Mouse (Mus musculus) brown adipose tissue, adult 24 weeks (tissue): Measurements from ENCODE around the gene Arg2. TPM values are rescaled to one million over a fixed set of nuclear protein-coding genes. Genes with fewer than 3 reads are reported as not detected.
"Not testable (repeated sequence)": the region's sequence is repeated elsewhere in the genome, so short reads cannot be mapped to it uniquely, and the experiment has no call there.

ENCODE experiments used
- H3K27ac ChIP-seq: fragments of 200-500 bp; replicated peaks from 2 replicates; pipeline ENCODE4 v1.5.1; 2012; ENCODE audit warnings: low read depth, mild to moderate bottlenecking, low read length
- H3K4me1 ChIP-seq: fragments of 200-500 bp; 2 replicates; pipeline ENCODE4 v1.6.1; 2012; ENCODE audit warnings: low read length, mixed read lengths; ENCODE audit not compliant: control insufficient read depth, insufficient read depth, insufficient read length
- H3K4me3 ChIP-seq: fragments of 200-500 bp; 2 replicates; pipeline ENCODE4 v1.5.1; 2012; ENCODE audit warnings: low read depth, mild to moderate bottlenecking, low read length, moderate library complexity; ENCODE audit not compliant: insufficient read depth
- polyA plus RNA-seq: library from polyadenylated mRNA; stranded (reverse); fragments of >200 nt; gene quantifications from 2 replicates; pipeline ENCODE4 v1.2.4, GENCODE M21; 2012; ENCODE audit not compliant: missing spikeins, insufficient read depth, insufficient read length

The Arg2 gene
- polyA plus RNA-seq, 1 experiment, result not detected

DNA sequence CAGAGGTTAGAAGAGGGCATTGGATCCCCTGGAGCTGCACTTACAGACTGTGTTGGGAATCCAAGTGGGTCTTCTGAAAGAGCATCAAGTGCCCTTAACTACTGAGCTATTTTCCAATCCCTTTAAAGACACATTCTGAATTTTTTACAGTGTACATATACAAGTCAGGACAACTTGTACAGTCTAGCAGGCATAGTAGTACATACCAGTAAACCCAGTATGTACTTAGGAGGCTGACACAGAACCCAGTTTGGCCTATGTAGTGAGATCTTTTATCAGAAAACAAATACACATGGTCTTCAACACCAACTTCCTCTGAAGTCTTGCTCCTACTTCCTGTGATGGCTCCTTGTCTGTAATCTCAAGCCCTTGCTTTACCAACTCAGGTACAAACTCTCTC is 8.4 kb downstream of the Arg2 start:
- H3K4me3 ChIP-seq, result no peak overlapping the region
- no peak overlapping the region for H3K27ac ChIP-seq
- H3K4me1 ChIP-seq, result no peaks in the 10 kb centered on the region

DNA sequence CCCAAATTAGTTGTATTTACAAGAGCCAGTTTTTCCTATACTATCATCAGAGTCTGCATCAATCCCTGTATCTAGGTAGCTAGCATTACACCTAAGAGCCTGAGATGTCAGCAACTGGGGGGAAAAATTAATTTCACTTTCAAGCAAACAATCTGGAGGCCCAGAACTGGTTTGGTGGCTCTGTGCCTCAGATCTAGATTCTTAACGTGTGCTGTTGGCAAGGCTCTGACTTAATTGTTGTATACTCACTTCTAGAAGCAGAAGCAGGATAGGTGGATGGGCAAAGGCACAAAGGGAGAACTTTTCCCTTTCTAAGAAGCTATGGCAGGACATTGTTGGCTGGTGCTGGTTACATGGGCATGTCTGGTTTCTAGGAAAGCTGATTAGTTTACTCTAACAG is 8.8 kb downstream of the Arg2 start:
- Histone ChIP-seq H3K27ac (no peak overlapping the region), H3K4me3 (no peak overlapping the region), H3K4me1 (no peaks in the 10 kb centered on the region)

DNA sequence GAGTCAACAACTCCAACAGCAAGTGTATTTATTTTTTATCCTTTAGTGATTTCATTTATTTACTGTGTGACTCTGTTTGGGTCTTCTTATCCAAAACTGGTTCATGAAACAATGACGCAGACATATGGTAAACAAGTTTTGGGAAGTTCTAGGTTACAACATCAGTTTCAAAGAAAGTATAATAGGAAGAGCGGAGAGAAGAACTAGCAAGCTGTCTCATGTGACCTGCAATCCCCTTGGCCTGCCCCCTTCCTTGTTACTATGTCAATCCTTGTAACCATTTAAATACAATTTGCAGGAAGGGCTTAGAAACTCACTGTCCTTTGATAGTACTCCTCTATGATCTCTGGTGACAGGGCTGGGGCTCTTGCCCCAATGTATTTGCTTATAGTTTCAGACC is 10.2 kb downstream of the Arg2 start:
- H3K4me1 ChIP-seq, result no peaks in the 10 kb centered on the region
- no peak overlapping the region for H3K4me3 ChIP-seq
- H3K27ac ChIP-seq, result no peak overlapping the region

DNA sequence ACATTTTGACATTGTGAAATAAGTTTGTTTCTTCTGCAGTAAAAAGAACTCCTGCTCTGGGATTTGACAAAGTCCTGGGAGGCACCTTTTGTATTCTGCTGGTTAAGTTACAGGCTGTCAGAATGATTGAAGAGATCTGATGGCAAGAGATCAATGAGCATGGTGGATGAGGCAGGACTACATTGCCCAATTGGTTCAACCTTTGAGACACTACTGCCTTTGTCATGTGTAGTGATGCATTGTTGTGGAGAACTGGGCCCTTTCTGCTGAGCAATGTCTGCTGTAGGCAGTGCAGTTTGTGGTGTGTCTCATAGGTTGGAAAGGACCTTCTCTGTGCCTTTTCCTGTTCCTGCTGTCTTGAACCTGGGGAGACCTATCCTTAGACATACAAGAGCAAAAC is 10.8 kb downstream of the Arg2 start:
- Histone ChIP-seq H3K4me3 (no peak overlapping the region), H3K4me1 (no peaks in the 10 kb centered on the region), H3K27ac (no peak overlapping the region)

GRCm38 (mm10) chr12:79149653-79150052 is 19.1 kb downstream of the Arg2 start:
- H3K4me3 ChIP-seq, result no peak overlapping the region
- H3K4me1 ChIP-seq, result no peaks in the 10 kb centered on the region
- no peak overlapping the region for H3K27ac ChIP-seq

DNA sequence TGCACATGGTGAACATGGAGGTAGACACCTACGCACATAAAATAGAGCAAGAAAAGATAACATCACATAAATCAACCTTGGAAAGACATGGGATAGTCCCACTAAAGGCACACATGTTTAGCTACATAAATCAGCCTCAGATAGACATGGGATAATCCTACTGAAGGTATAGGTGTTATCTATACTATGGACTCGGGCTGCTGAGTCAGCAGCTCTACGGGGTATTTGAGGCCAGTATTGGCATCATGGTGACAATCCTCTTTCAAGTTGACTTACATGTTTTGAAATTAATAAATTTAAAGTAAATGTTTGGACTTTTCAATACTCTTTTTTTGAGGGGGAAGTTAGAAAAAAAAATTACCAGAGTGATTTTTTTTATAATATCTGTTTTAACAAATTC is 32.3 kb downstream of the Arg2 start:
- H3K4me3 ChIP-seq, result no peak overlapping the region
- H3K27ac ChIP-seq, result no peak overlapping the region
- H3K4me1 ChIP-seq, result no peaks in the 10 kb centered on the region

DNA sequence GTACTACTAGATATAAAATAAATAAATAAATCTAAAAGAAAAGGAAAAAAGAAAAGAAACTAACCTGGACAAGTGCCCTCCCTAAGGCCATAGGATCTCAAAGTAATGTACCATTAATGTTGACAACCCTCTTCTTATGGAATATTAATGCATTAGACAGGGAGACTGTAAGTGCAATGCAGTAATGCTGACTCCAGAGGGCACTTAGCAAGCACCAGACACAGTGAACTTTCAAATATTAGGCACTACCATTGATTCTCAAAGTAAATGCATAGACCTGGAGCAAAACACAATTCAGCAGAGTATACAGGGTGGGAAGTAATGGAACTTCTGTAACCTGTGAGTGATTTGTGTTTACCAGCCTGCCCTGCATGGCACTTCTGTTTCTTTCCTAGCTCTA is 38.6 kb downstream of the Arg2 start:
- no peak overlapping the region for H3K4me3 ChIP-seq
- no peak overlapping the region for H3K27ac ChIP-seq
- H3K4me1 ChIP-seq, result peaks cover 4% of the 10 kb centered on the region; the same call in 1 of the 2 replicates

DNA sequence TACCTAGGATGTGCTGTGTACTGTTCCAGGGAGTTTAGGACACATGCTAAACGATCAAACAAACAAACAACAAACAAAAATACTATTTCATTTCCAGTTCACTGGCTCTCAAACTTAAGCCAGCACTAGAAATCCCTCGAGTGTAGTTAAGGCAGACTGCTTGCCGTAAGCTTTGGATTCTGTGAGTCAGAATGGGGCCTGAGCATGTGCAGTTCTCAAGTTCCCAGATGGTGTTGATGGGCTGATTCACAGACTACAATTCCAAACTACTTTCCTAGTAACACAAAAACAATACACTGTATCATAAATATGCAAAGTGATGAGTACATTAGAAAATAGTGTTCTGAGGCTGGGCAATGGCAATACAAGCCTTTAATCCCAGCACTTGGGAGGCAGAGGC is 39.8 kb downstream of the Arg2 start:
- H3K4me3 ChIP-seq, result no peak overlapping the region
- H3K27ac ChIP-seq, result no peak overlapping the region

GRCm38 (mm10) chr12:79171269-79171995 is 40.9 kb downstream of the Arg2 start:
- H3K4me1 ChIP-seq, result peaks cover 4% of the 10 kb centered on the region; the same call in 1 of the 2 replicates
- no peak overlapping the region for H3K27ac ChIP-seq
- H3K4me3 ChIP-seq, result peak overlapping the region; percentile 95

More for the DNA sequence above, 39.8 kb downstream of the Arg2 start:
- H3K4me1 ChIP-seq, result peaks cover 4% of the 10 kb centered on the region; the same call in 1 of the 2 replicates

GRCm38 (mm10) chr12:79172019-79172941 is 41.7 kb downstream of the Arg2 start, which contains the start of gene Vti1b:
Gene Vti1b, minus strand, starts transcription at chr12:79172667.
- Histone ChIP-seq H3K27ac (peak within 1 kb of the TSS; percentile 99), H3K4me3 (peak within 1 kb of the TSS; percentile 95), H3K4me1 (peaks cover 4% of the 10 kb centered on the region; the same call in 1 of the 2 replicates)

DNA sequence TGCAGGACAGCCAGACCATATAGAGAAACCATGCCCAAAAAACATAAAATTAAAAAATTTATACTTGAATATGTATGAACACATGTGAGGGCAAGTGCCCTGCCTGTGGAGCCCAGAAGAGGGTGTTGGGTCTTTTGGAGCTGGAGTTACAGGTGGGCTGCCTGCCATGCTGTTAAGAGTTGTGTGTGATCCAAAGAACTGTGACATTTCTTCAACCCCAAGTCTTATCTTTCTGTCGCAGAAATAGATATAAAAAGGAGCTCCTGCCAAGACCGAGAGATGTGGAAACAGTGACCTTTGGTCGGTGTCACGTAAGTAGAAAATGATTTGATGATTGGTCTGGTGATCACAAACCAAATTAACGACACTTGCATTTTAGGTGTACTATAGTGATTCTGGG is 43.1 kb downstream of the Arg2 start:
- Histone ChIP-seq H3K4me1 (peaks cover 4% of the 10 kb centered on the region; the same call in 1 of the 2 replicates), H3K27ac (no peak overlapping the region)

GRCm38 (mm10) chr12:79175998-79176397 is 45.4 kb downstream of the Arg2 start:
- Histone ChIP-seq H3K27ac (no peak overlapping the region), H3K4me3 (no peak overlapping the region), H3K4me1 (peaks cover 4% of the 10 kb centered on the region; the same call in 1 of the 2 replicates)

More for the DNA sequence above, 43.1 kb downstream of the Arg2 start:
- H3K4me3 ChIP-seq, result no peak overlapping the region

DNA sequence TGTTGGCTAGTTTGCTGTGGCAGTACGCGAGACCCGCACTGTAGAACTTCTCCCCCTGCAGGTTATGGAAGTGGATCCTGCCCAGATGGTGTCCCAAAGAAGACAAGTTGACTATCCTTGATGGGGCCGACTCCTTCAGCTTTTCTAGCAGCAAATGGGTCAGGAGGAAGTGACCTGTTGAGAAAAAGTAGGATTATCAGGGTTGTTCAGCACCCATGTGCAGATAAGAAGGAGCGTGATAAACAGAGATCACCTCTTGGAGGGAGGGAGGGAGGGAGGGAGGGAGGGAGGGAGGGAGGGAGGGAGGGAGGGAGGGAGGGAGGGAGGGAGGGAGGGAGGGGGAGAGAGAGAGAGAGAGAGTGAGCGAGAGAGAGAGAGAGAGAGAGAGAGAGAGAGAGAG is 54.6 kb downstream of the Arg2 start:
- not testable (repeated sequence) for H3K4me3 ChIP-seq, H3K4me1 ChIP-seq, H3K27ac ChIP-seq

DNA sequence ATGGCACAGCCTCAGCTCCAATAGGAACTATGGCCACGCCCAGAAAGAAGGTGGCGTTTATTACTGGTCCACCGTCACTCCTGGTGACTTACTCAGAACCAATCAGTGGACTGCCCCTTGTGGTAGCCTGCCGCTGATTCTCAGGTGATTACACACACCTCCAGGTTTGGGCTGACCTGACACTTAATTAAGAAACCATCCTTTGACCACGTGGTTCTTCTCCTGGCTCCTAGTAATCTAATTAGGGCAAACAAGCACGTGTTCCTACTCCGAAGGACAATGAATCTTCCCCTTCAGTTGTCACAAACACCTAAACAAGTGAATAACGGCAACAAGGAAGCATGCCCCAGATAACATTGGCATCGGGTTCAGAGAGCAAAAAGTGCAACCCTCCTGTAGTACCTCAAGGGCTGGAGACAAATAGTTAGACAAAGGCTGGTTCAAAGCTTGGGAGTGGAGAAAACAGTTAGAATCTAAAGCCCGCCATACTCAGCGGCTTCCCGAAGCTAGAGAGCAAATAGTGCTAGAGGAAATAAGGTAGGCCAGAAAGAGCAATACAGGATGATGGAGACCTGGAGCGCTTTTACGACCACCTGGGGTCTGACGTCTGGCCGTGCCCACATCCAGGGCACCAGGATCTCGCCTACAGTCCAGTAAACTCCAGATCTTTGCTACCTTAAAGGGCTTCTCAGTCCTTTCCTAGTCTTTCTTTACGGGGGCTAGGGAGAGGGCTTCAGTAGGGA is 60.5 kb downstream of the Arg2 start:
- H3K4me1 ChIP-seq, result peaks cover 6% of the 10 kb centered on the region; the same call in 1 of the 2 replicates
- H3K4me3 ChIP-seq, result peak overlapping the region; percentile 65
- H3K27ac ChIP-seq, result no peak overlapping the region

DNA sequence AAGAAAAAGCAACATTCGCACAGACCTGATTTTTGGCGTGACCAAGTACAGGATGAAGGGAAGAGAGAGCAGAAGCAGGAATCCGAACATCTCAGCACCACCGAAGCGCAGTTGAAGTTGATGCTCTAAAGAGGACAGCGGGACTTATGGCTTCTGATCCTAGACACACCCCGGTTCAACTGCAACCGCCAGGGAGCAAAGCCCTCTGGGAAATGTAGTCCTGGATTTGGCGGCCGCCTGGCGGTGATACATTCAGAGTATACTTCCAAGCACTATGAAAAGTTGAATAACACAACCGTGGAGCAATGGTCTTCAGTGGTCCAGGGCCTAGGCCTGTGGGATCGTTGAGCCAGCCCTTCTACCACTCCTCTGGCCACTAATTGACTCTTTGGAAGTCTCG is 61.1 kb downstream of the Arg2 start:
- Histone ChIP-seq H3K4me1 (peaks cover 6% of the 10 kb centered on the region; the same call in 1 of the 2 replicates), H3K4me3 (peak overlapping the region; percentile 65), H3K27ac (no peak overlapping the region)
